Mouse (Mus musculus) c-Kit-positive CD71-positive TER-119-positive erythroid progenitor cells, embryonic 14.5 days (primary cell): Measurements from ENCODE around the gene Sptlc2.

Experiments
- DNase-seq: peaks from one replicate; pipeline ENCODE4 v3.0.0-alpha.2; 2013; ENCODE audit warnings: low spot score

Sptlc2 gene

GRCm38 (mm10) chr12:87394316-87394715 is 6.2 kb upstream of the Sptlc2 start:
- DNase-seq: no peak

- DNase-seq: no peak
These were observed 5.4 kb upstream of the Sptlc2 start for GRCm38 (mm10) chr12:87393447-87394145.

GRCm38 (mm10) chr12:87391355-87391754 is 3.2 kb upstream of the Sptlc2 start:
- DNase-seq: no peak

GRCm38 (mm10) chr12:87389231-87389630 is 1.1 kb upstream of the Sptlc2 start:
- no peak for DNase-seq

- DNase-seq: no peak
These were observed 709 bp downstream of the Sptlc2 start for GRCm38 (mm10) chr12:87387171-87388121.

- no peak for DNase-seq
These were observed 3.1 kb downstream of the Sptlc2 start for GRCm38 (mm10) chr12:87385051-87385450.

- DNase-seq: no peak
These were observed 6.8 kb downstream of the Sptlc2 start for GRCm38 (mm10) chr12:87381380-87381682.

- no peak for DNase-seq
These were observed 7.4 kb downstream of the Sptlc2 start for GRCm38 (mm10) chr12:87380586-87381379.

- no peak for DNase-seq
These were observed 8.7 kb downstream of the Sptlc2 start for GRCm38 (mm10) chr12:87379496-87379895.

- no peak for DNase-seq
These were observed 14.0 kb downstream of the Sptlc2 start for GRCm38 (mm10) chr12:87374159-87374558.

GRCm38 (mm10) chr12:87369319-87369718 is 18.8 kb downstream of the Sptlc2 start:
- no peak for DNase-seq

GRCm38 (mm10) chr12:87368092-87368491 is 20.1 kb downstream of the Sptlc2 start:
- no peak for DNase-seq

- no peak for DNase-seq
These were observed 22.5 kb downstream of the Sptlc2 start for GRCm38 (mm10) chr12:87365676-87366075.

GRCm38 (mm10) chr12:87362111-87362510 is 26.0 kb downstream of the Sptlc2 start:
- no peak for DNase-seq

- DNase-seq: no peak
These were observed 40.1 kb downstream of the Sptlc2 start for GRCm38 (mm10) chr12:87348029-87348428.

GRCm38 (mm10) chr12:87347511-87347910 is 40.6 kb downstream of the Sptlc2 start:
- no peak for DNase-seq

GRCm38 (mm10) chr12:87343084-87343605 is 45.0 kb downstream of the Sptlc2 start:
- no peak for DNase-seq

GRCm38 (mm10) chr12:87338082-87338481 is 50.1 kb downstream of the Sptlc2 start:
- no peak for DNase-seq

- peak; percentile 26 for DNase-seq
These were observed 53.3 kb downstream of the Sptlc2 start for GRCm38 (mm10) chr12:87334886-87335285.

- no peak for DNase-seq
These were observed 54.4 kb downstream of the Sptlc2 start for GRCm38 (mm10) chr12:87333794-87334193.

- DNase-seq: no peak
These were observed 55.6 kb downstream of the Sptlc2 start for GRCm38 (mm10) chr12:87332511-87332910.

GRCm38 (mm10) chr12:87331908-87332307 is 56.2 kb downstream of the Sptlc2 start:
- no peak for DNase-seq
